Mouse (Mus musculus) C2C12 (cell line): Measurements from ENCODE around the gene Gm10320.

ENCODE experiments used
- CEBPB ChIP-seq: IDR thresholded peaks from one replicate; pipeline ENCODE4 v1.6.1; 2011; ENCODE audit warnings: low read depth, mild to moderate bottlenecking, control low read depth, moderate library complexity
- CTCF ChIP-seq: IDR thresholded peaks from one replicate; pipeline ENCODE4 v1.5.1; 2011; ENCODE audit not compliant: control insufficient read depth, insufficient read depth, insufficient read length
- FOSL1 ChIP-seq: IDR thresholded peaks from one replicate; pipeline ENCODE4 v1.8.0; 2011; ENCODE audit warnings: mild to moderate bottlenecking, low read length; ENCODE audit not compliant: poor library complexity, insufficient read depth, severe bottlenecking
- MAX ChIP-seq: IDR thresholded peaks from one replicate; pipeline ENCODE4 v1.6.1; 2011; ENCODE audit warnings: mild to moderate bottlenecking, control low read depth
- MYOD1 ChIP-seq: IDR thresholded peaks from one replicate; pipeline ENCODE4 v1.6.1; 2011; ENCODE audit warnings: low read depth; ENCODE audit not compliant: control insufficient read depth, insufficient read length
- MYOG ChIP-seq: IDR thresholded peaks from one replicate; pipeline ENCODE4 v1.6.1; 2011; ENCODE audit not compliant: control insufficient read depth, insufficient read length; ENCODE audit errors: extremely low read depth
- USF1 ChIP-seq: IDR thresholded peaks from one replicate; pipeline ENCODE4 v1.6.1; 2011; ENCODE audit warnings: low read depth, mild to moderate bottlenecking, control low read depth, moderate library complexity

DNA sequence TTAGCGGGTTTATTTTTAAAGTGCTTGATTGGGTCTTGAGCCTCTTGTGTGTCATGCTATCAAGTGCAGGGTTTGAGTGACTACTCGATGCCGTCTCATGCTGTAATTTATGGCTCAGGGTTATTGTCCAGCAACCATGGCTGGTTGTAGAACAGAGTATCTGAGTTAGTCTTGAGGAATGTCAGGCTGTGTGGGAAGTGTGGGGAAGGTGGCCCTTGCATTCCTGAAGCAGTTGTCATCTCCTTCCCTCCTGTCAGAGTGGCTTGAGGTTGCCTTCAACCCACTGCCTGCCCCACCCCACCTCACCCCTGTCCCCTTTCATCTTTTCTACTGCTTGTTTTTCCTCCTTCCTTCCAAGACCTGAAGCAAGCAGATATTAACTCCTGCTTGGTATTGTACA is 13.8 kb downstream of the Gm10320 start:
- no peak for TF ChIP-seq CTCF
- no peak for TF ChIP-seq MAX
- TF ChIP-seq MYOG, result no peak
- TF ChIP-seq CEBPB, result no peak
- TF ChIP-seq USF1, result no peak
- TF ChIP-seq FOSL1, result peak; percentile 50
- TF ChIP-seq MYOD1, result peak; percentile 44
